Mouse (Mus musculus) ES-E14 (cell line): Measurements from ENCODE around the gene Gpr63. TPM values are rescaled to one million over a fixed set of nuclear protein-coding genes. Genes with fewer than 3 reads are reported as not detected.

Source experiments
- DNase-seq: peaks from one replicate; pipeline ENCODE4 v3.0.0-alpha.2; 2013; ENCODE audit warnings: low read depth, low spot score
- H3K27ac ChIP-seq: 2 replicates; pipeline ENCODE4 v1.5.1; 2012; ENCODE audit warnings: low read depth, mild to moderate bottlenecking, low read length, moderate library complexity, mixed read lengths; ENCODE audit not compliant: poor library complexity, insufficient read depth, severe bottlenecking
- H3K36me3 ChIP-seq: 2 replicates; pipeline ENCODE4 v1.6.1; 2012; ENCODE audit warnings: mild to moderate bottlenecking, low read length, moderate library complexity, mixed read lengths; ENCODE audit not compliant: control insufficient read depth, poor library complexity, insufficient read depth, severe bottlenecking
- H3K4me1 ChIP-seq, 2 experiments: fragments of 150-350 bp in 1 of 2; sonication (generic) in 1 of 2; 2 replicates each; pipeline ENCODE4 v1.6.1; 2012; ENCODE audit warnings: low read length in 2 of 2, mild to moderate bottlenecking in 1 of 2, mixed read lengths in 1 of 2; ENCODE audit not compliant: control insufficient read depth in 2 of 2, insufficient read depth in 2 of 2, poor library complexity in 1 of 2
- H3K4me3 ChIP-seq, 2 experiments: fragments of 150-350 bp in 1 of 2; sonication (generic) in 1 of 2; 2 replicates each; pipeline ENCODE4 v1.5.1; 2012; ENCODE audit warnings: low read length in 2 of 2, low read depth in 1 of 2, mild to moderate bottlenecking in 1 of 2, mixed read lengths in 1 of 2; ENCODE audit not compliant: insufficient read depth in 1 of 2, poor library complexity in 1 of 2, severe bottlenecking in 1 of 2
- H3K9ac ChIP-seq: 2 replicates; pipeline ENCODE4 v1.6.1; 2012; ENCODE audit warnings: low read depth, mild to moderate bottlenecking, low read length, mixed read lengths; ENCODE audit not compliant: poor library complexity, insufficient read depth, severe bottlenecking
- H3K9me3 ChIP-seq: fragments of 150-350 bp; sonication (generic); 2 replicates; pipeline ENCODE4 v1.6.1; 2012; ENCODE audit warnings: low read depth, mild to moderate bottlenecking, low read length; ENCODE audit not compliant: control insufficient read depth, insufficient read depth
- CHD2 ChIP-seq: IDR thresholded peaks from 2 replicates; pipeline ENCODE4 v1.6.1; 2014; ENCODE audit warnings: mild to moderate bottlenecking, low read depth, low read length, inconsistent platforms
- HCFC1 ChIP-seq: IDR thresholded peaks from 2 replicates; pipeline ENCODE4 v1.6.1; 2012; ENCODE audit warnings: low read length, inconsistent platforms, borderline replicate concordance; ENCODE audit not compliant: insufficient read depth
- MAFK ChIP-seq: IDR thresholded peaks from 2 replicates; pipeline ENCODE4 v1.6.1; 2014; ENCODE audit warnings: mild to moderate bottlenecking, low read depth, low read length, inconsistent platforms; ENCODE audit not compliant: insufficient read depth
- ZC3H11A ChIP-seq: IDR thresholded peaks from 2 replicates; pipeline ENCODE4 v1.6.1; 2012; ENCODE audit warnings: low read depth, mild to moderate bottlenecking, inconsistent platforms, low read length, borderline replicate concordance
- ZNF384 ChIP-seq: IDR thresholded peaks from 2 replicates; pipeline ENCODE4 v1.6.1; 2012; ENCODE audit warnings: low read depth, low read length, inconsistent platforms
- in situ Hi-C, 2 experiments: fragments of 600-800 bp; cut with MboI; formaldehyde crosslinking; loops; one replicate each; pipeline ENCODE4 v1.15.1; 2025; ENCODE audit warnings: low sequenced_read_pairs in 2 of 2, inconsistent platforms in 1 of 2; ENCODE audit not compliant: unreplicated experiment in 2 of 2
- total RNA-seq: library from RNA; depleted of rRNA; stranded (reverse); fragments of 300-350 nt; gene quantifications from 2 replicates; pipeline ENCODE4 v1.2.3, GENCODE M21; 2012

Gene Gpr63
- total RNA-seq, 1 experiment: 2.9 TPM

- TF ChIP-seq ZC3H11A (no peak), CHD2 (no peak), MAFK (no peak), ZNF384 (no peak), HCFC1 (no peak)
- H3K27ac ChIP-seq: no peak overlapping the region
- in situ Hi-C loops: no loop called here
- no peak overlapping the region for H3K9ac ChIP-seq
- DNase-seq: no peak
- no peaks in the 10 kb centered on the region for H3K9me3 ChIP-seq
- H3K4me1 ChIP-seq: no peaks in the 10 kb centered on the region
- H3K36me3 ChIP-seq: no peaks in the 10 kb centered on the region
- no peak overlapping the region for H3K4me3 ChIP-seq
Measured at GRCm38 (mm10) chr4:24928926-24929325, 37.3 kb upstream of the Gpr63 start.

GRCm38 (mm10) chr4:24942728-24943424, 23.3 kb upstream of the Gpr63 start:
- DNase-seq: no peak
- TF ChIP-seq ZC3H11A (no peak), CHD2 (no peak), HCFC1 (no peak), ZNF384 (no peak), MAFK (no peak)
- no peaks in the 10 kb centered on the region for H3K4me1 ChIP-seq
- no peak overlapping the region for H3K27ac ChIP-seq
- no peak overlapping the region for H3K9ac ChIP-seq
- in situ Hi-C loops: no loop called here
- no peaks in the 10 kb centered on the region for H3K36me3 ChIP-seq
- H3K4me3 ChIP-seq: no peak overlapping the region
- no peaks in the 10 kb centered on the region for H3K9me3 ChIP-seq

- no peak for TF ChIP-seq ZNF384
- TF ChIP-seq MAFK: no peak
- TF ChIP-seq CHD2: no peak
- TF ChIP-seq ZC3H11A: no peak
- no peak for TF ChIP-seq HCFC1
- Histone ChIP-seq H3K4me1 (no peaks in the 10 kb centered on the region; a peak in 2 of 4 replicates), H3K27ac (no peak overlapping the region), H3K36me3 (no peaks in the 10 kb centered on the region), H3K9ac (peak overlapping the region; percentile 93), H3K9me3 (no peaks in the 10 kb centered on the region), H3K4me3 (peak overlapping the region; percentile 67 to 83)
- in situ Hi-C loops: no loop called here
- DNase-seq: no peak
Measured at GRCm38 (mm10) chr4:24965918-24966298, 299 bp upstream of the Gpr63 start.

- no peaks in the 10 kb centered on the region for H3K9me3 ChIP-seq
- H3K4me3 ChIP-seq: peak overlapping the region in 1 of 2 experiments; percentile 67; a peak in 1 of 4 replicates
- DNase-seq: no peak
- no peak overlapping the region for H3K9ac ChIP-seq
- in situ Hi-C loops: no loop called here
- H3K36me3 ChIP-seq: no peaks in the 10 kb centered on the region
- no peaks in the 10 kb centered on the region; a peak in 2 of 4 replicates for H3K4me1 ChIP-seq
- no peak for TF ChIP-seq ZC3H11A
- no peak for TF ChIP-seq HCFC1
- TF ChIP-seq CHD2: no peak
- TF ChIP-seq MAFK: no peak
- TF ChIP-seq ZNF384: no peak
- H3K27ac ChIP-seq: no peak overlapping the region
Measured at GRCm38 (mm10) chr4:24967251-24967650, 1.0 kb downstream of the Gpr63 start.

DNA sequence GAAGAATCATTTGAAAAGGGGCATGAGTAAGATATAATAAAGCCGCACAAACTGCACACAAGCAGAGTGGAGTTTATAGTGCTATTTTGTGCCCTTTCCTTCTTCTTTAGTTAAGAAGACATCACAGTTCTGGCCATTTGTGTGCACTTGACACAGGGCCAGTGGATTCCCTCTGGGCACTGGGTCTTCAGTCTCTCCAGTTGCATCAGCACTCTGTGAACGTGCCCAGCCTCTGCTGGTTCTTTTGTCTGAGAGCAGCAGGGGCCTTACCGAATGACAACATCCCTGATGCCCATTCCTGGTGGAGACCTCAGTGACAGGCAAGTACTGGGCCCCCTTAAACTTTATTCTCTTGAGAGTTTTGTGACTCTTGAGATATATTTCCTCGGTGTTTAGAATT, 12.4 kb downstream of the Gpr63 start:
- no peak for DNase-seq
- H3K27ac ChIP-seq: no peak overlapping the region
- H3K9me3 ChIP-seq: no peaks in the 10 kb centered on the region
- in situ Hi-C loops: no loop called here
- H3K9ac ChIP-seq: no peak overlapping the region
- H3K36me3 ChIP-seq: no peaks in the 10 kb centered on the region
- TF ChIP-seq ZNF384: no peak
- TF ChIP-seq CHD2: no peak
- TF ChIP-seq ZC3H11A: no peak
- TF ChIP-seq MAFK: no peak
- TF ChIP-seq HCFC1: no peak
- H3K4me3 ChIP-seq: no peak overlapping the region
- H3K4me1 ChIP-seq: no peaks in the 10 kb centered on the region
